Mouse (Mus musculus): ENCODE measurements around the gene Lax1. TPM values are rescaled to one million over a fixed set of nuclear protein-coding genes. Genes with fewer than 3 reads are reported as not detected.

The Lax1 gene
- polyA plus RNA-seq, 1 experiment: 0.61 TPM

DNA sequence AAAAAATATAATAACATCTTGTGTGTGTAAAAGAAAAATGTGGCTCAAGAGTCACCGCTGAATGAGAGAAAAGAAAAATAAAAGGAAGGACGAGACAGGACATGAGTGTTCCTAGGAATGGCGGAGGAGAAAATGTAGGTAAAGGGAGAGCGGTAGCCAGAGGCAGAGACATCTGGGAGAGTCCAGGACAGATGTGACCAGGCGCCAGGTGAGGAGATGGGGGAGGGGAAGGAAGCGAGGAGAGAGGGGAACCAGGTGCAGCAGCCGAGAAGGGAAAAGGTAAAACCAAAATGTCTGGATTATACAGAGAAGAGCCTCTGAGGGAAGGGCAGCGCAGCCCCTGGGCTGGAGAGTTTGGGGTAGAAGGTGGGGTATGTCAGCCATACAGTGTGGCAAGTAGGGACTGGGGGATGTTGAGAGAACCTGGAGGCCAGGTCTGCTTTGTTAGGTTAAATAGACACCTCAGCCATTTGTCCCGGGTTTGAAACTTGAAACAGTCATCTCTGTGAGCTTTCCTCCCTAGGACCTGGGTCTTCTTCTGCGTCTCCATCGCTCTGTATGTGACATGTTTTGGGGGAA is 3.7 kb upstream of the Lax1 start:
- Histone ChIP-seq H3K27ac (ENCODE audit: insufficient read depth, low read length) (no peak overlapping the region), H3K4me1 (ENCODE audit: control insufficient read depth, insufficient read depth, low read length) (peaks cover 13% of the 10 kb centered on the region), H3K4me3 (ENCODE audit: insufficient read depth, low read length) (no peak overlapping the region)
- TF ChIP-seq CTCF (IDR thresholded peaks at IDR 0.05; ENCODE audit: borderline replicate concordance, insufficient read depth, low read length) (no peak), POLR2A (IDR thresholded peaks at IDR 0.05; ENCODE audit: low read depth, low read length) (no peak)

DNA sequence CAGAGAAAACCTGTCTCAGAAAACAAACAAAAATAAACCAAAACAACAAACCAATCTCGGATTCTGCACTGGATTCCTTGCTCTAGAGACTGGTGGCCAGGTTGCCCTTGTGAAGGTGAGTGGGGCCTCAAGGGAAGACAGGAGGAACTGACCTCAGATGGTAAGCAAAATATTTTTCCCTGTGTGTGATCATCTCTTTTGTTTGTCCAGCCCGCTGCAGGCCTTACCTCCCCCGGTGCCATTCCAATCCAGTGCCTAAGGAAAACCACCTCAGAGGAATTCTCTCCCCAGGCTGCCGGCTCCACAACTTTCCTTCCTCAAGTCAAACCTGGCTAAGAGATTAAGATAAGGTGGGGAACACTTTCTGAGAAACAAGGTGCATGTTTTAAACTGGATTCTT is 2.3 kb upstream of the Lax1 start:
- TF ChIP-seq CTCF (IDR thresholded peaks at IDR 0.05; ENCODE audit: borderline replicate concordance, insufficient read depth, low read length): no peak
- no peak for TF ChIP-seq POLR2A (IDR thresholded peaks at IDR 0.05; ENCODE audit: low read depth, low read length)
- no peak overlapping the region for H3K4me3 ChIP-seq (ENCODE audit: insufficient read depth, low read length)
- peaks cover 13% of the 10 kb centered on the region for H3K4me1 ChIP-seq (ENCODE audit: control insufficient read depth, insufficient read depth, low read length)
- H3K27ac ChIP-seq (ENCODE audit: insufficient read depth, low read length): no peak overlapping the region

DNA sequence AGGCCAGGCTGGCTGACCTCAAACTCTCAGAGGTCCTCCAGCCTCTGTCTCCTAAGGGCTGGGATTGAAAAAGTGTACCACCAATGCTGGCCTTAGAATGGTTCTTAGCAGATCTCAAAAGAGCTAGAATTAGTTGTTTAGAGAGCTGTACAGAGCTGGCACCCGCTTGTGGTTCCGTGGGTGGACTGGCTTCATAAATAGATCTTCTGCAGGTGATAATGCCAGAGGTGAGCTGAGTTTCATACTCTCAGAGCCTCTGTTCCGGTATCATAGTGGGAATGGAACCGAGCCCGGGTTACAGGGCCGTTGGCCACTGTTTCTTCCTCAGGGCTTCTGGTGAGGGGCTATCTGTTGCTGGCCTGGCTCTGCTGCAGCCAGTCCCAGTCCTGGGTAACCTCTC is 1.1 kb upstream of the Lax1 start:
- H3K4me1 ChIP-seq (ENCODE audit: control insufficient read depth, insufficient read depth, low read length): peaks cover 10% of the 10 kb centered on the region
- no peak overlapping the region for H3K27ac ChIP-seq (ENCODE audit: insufficient read depth, low read length)
- no peak overlapping the region for H3K4me3 ChIP-seq (ENCODE audit: insufficient read depth, low read length)
- TF ChIP-seq CTCF (IDR thresholded peaks at IDR 0.05; ENCODE audit: borderline replicate concordance, insufficient read depth, low read length) (no peak), POLR2A (IDR thresholded peaks at IDR 0.05; ENCODE audit: low read depth, low read length) (no peak)

DNA sequence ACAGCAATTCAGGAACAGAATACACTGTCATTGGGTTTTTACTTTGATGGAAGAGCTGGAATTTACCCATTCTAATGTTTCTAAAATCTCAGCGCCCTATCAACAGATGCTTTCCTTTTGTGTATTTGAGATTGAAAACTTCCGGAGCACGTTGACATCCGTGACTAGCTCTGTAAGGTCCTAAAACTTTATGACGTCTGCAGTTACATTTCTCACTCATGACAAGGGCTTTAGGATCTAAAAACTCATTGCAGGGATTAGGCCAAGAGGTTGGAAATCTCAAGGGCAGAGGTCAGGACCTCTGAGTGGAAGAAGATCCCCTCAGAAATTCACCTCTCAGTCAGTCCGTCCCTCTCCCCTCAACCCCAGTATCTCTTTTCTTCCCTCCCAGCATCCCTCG is 1.6 kb downstream of the Lax1 start:
- TF ChIP-seq CTCF (IDR thresholded peaks at IDR 0.05; ENCODE audit: borderline replicate concordance, insufficient read depth, low read length): no peak
- TF ChIP-seq POLR2A (IDR thresholded peaks at IDR 0.05; ENCODE audit: low read depth, low read length): no peak
- Histone ChIP-seq H3K4me1 (ENCODE audit: control insufficient read depth, insufficient read depth, low read length) (no peaks in the 10 kb centered on the region), H3K27ac (ENCODE audit: insufficient read depth, low read length) (no peak overlapping the region), H3K4me3 (ENCODE audit: insufficient read depth, low read length) (no peak overlapping the region)

DNA sequence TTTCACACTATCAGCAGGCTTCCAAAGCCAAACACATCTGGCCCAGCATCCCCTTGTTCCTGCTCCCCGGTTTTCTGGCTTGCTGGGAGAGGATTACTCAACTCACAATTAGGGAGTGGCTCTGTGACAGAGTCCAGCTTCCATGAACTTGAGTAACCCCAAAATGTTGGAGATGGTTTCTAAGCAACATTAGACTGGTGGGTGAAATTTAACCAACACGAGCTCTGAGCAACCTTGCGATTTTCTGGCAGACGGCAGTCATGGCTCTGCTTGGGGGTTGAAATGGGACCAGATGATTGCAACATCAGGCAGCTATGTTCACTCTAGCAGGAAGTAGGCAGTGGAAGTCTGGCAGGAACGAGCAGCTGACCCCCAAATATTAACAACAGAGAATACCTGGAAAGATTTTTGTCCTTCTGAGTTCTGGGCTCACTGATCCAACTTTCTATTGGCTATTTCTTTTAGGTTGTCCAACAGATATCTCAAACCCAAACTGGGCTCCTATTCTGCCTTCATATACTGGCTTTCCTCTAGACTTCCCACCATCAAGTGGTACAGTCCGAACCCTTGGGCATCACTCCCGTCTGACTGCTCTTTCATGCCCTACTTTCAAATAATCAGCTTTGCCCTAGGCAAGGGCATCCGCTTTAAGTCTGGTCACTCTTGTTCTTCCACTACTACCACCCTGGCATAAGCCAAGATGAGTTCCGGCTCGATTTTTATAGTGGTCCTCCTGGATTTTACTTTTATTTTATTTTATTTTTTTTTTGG is 4.0 kb downstream of the Lax1 start:
- TF ChIP-seq POLR2A (IDR thresholded peaks at IDR 0.05; ENCODE audit: low read depth, low read length) (no peak), CTCF (IDR thresholded peaks at IDR 0.05; ENCODE audit: borderline replicate concordance, insufficient read depth, low read length) (no peak)
- Histone ChIP-seq H3K4me1 (ENCODE audit: control insufficient read depth, insufficient read depth, low read length) (no peaks in the 10 kb centered on the region), H3K4me3 (ENCODE audit: insufficient read depth, low read length) (no peak overlapping the region), H3K27ac (ENCODE audit: insufficient read depth, low read length) (peak overlapping the region; percentile 63)

DNA sequence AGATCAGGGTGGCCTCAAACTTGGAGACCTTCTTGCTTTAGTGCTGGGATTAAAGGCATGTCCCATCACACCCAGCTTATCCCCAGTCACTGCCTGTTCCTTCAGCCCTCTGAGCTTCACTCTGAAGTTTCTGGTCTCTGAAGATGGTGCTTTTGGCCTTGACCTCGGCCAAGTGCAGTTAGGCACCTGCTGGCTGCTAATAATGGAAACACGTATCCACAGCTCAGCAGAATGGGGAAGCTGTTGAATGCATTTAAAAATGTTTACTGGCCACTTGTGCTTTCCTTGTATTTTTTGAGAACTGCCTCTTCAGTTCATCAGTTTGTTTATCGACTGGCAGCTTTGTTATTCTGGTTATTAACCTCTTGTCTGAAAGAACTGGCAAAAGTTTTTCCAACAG is 18.1 kb downstream of the Lax1 start:
- no peak overlapping the region for H3K27ac ChIP-seq (ENCODE audit: insufficient read depth, low read length)
- H3K4me1 ChIP-seq (ENCODE audit: control insufficient read depth, insufficient read depth, low read length): no peaks in the 10 kb centered on the region
- H3K4me3 ChIP-seq (ENCODE audit: insufficient read depth, low read length): no peak overlapping the region
- TF ChIP-seq POLR2A (IDR thresholded peaks at IDR 0.05; ENCODE audit: low read depth, low read length) (no peak), CTCF (IDR thresholded peaks at IDR 0.05; ENCODE audit: borderline replicate concordance, insufficient read depth, low read length) (no peak)

DNA sequence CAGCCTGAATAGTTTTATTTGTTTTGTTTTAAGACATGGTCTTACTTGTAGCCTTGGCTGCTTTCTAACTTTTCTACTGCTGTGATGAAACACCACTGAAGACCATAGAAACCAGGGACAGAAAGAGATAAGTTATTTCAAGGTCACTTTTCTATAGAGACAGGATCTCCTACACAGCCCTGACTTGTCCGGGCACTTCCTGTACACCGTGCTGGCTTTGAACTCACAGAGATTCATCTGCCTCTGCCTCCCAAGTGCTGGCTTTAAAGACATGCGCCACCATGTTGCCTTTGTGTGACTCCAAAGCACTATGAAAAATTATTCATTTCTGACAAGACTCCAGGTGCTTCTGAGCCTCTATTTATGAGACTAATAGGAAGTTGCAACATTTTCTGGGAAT is 18.6 kb downstream of the Lax1 start:
- TF ChIP-seq CTCF (IDR thresholded peaks at IDR 0.05; ENCODE audit: borderline replicate concordance, insufficient read depth, low read length) (no peak), POLR2A (IDR thresholded peaks at IDR 0.05; ENCODE audit: low read depth, low read length) (no peak)
- no peaks in the 10 kb centered on the region for H3K4me1 ChIP-seq (ENCODE audit: control insufficient read depth, insufficient read depth, low read length)
- H3K4me3 ChIP-seq (ENCODE audit: insufficient read depth, low read length): no peak overlapping the region
- no peak overlapping the region for H3K27ac ChIP-seq (ENCODE audit: insufficient read depth, low read length)

DNA sequence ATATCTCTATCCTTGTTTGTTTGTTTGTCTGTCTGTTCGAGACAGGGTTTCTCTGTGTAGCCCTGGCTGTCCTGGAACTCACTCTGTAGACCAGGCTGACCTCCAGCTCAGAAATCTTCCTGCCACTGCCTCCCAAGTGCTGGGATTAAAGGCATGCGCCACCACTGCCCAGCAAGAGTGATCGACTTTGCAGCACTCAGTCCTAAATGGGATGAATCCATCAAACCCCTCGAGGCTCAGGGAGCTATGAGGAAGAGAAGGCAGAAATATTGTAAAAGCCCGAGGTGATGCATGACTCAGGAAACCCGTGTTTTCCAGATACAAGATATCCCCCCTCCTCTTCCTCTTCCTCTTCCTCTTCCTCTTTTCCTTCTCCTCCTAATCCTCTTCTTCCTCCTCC is 19.1 kb downstream of the Lax1 start:
- no peak for TF ChIP-seq POLR2A (IDR thresholded peaks at IDR 0.05; ENCODE audit: low read depth, low read length)
- no peak for TF ChIP-seq CTCF (IDR thresholded peaks at IDR 0.05; ENCODE audit: borderline replicate concordance, insufficient read depth, low read length)
- Histone ChIP-seq H3K27ac (ENCODE audit: insufficient read depth, low read length) (no peak overlapping the region), H3K4me3 (ENCODE audit: insufficient read depth, low read length) (no peak overlapping the region), H3K4me1 (ENCODE audit: control insufficient read depth, insufficient read depth, low read length) (no peaks in the 10 kb centered on the region)

DNA sequence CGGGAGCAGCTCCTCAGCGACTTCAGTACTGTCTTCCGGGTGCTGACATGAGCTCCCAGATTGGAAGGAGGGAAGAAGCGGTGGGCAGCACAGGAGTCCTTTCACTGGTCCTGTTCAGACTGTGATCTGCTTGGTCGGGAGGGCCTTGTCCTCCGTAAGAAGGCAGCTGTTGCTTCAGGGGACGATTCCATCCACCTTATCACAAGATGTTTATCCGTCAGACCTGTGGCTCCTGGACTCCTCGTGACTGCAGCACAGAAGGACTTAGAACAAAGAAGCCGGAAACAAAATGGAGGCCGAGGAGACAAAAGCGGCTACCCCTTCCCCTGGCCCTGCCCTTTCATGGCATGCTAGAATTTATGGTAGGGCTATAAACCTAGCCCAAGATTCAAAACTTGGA is 19.7 kb downstream of the Lax1 start:
- TF ChIP-seq CTCF (IDR thresholded peaks at IDR 0.05; ENCODE audit: borderline replicate concordance, insufficient read depth, low read length) (no peak), POLR2A (IDR thresholded peaks at IDR 0.05; ENCODE audit: low read depth, low read length) (no peak)
- H3K4me3 ChIP-seq (ENCODE audit: insufficient read depth, low read length): no peak overlapping the region
- H3K27ac ChIP-seq (ENCODE audit: insufficient read depth, low read length): no peak overlapping the region
- no peaks in the 10 kb centered on the region for H3K4me1 ChIP-seq (ENCODE audit: control insufficient read depth, insufficient read depth, low read length)

DNA sequence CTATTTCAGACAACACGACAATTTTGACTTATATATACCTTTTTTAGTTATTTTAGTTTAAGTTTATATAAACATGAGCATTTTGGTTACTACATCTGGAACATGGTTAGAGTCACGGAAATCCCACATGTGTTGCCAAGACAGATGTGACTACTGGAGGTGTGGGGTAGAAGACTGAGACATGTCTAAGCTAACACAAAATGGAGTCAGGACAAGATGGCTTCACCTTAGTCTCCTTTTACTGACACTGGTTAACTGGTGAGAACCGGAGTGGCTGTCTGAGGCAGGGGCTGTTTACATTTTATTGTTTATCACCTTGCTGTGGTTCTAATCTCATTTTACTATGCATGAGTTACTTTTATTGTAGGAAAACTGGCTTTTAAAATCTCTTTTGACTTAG is 21.3 kb downstream of the Lax1 start:
- Histone ChIP-seq H3K4me1 (ENCODE audit: control insufficient read depth, insufficient read depth, low read length) (no peaks in the 10 kb centered on the region), H3K4me3 (ENCODE audit: insufficient read depth, low read length) (no peak overlapping the region), H3K27ac (ENCODE audit: insufficient read depth, low read length) (no peak overlapping the region)
- no peak for TF ChIP-seq POLR2A (IDR thresholded peaks at IDR 0.05; ENCODE audit: low read depth, low read length)
- TF ChIP-seq CTCF (IDR thresholded peaks at IDR 0.05; ENCODE audit: borderline replicate concordance, insufficient read depth, low read length): no peak

All from embryonic fibroblast, embryonic 13.5 days (primary cell).